Mouse (Mus musculus): Measurements from ENCODE around the gene Tmem262.
"Not testable (repeated sequence)": the region's sequence is repeated elsewhere in the genome, so short reads cannot be mapped to it uniquely, and the experiment has no call there.

Tmem262 gene

DNA sequence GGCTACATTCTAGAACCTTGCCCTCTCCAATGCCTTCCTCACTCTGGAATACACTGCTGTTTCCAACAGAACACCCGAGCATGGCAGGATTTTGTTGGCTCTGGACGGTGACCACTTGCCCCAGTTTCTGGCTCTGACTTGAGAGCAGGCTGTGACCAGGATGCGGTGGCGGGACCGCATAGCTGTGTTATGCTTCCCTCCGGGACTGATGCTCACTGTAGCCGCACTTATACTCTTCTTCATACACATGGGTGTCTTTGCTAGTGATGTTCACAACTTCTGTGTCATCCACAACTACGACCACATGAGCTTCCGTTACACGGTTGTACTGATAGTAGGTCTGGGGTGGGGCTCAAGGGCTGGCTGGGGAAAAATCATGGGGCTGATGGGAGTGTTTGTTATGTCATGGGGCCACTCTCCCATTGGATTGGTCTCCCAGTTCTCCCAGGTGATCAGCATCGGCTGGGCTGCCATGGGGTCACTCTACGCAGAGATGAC lies at the start of gene Tmem262:
TSS of gene Tmem262 (plus strand) at position 51 of the 498 bp plus-strand sequence.
- no peak for DNase-seq

DNA sequence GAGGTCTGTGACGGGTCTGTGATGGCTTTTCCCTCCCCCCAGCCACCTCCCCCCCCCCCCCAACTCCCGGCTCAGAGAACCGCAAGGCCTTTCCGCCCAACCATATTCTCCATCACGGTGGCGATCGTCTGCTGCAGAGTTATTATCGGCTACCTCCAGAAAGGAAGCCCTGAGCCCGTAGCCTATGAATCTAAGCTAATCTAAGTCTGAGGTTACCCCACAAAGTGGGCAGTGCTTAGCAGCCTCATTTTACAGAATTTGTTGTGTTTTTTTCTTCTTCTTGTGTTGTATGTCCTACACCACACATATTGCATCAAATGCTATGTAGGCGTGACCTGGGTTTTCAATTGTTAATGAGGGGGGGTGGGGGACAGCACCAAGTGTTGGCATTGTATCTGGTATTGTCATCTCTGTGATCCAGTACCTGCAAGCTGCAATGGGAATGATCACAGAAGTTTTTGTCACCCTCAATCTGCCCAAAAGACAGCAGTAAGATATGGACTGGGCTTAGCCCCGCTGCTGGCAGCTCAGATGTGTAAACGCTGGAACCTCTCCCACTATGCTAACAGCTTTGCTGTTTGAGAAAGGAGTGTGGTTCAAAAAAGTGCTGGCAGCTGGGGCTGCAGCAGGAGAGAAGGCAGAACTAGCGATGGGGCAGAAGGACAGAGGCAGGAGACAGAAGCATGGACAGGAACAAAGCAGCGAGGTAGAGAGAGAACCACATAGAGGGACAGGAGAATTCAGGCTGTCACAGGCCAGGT lies 49.1 kb upstream of the Tmem262 start:
- DNase-seq = no peak

DNA sequence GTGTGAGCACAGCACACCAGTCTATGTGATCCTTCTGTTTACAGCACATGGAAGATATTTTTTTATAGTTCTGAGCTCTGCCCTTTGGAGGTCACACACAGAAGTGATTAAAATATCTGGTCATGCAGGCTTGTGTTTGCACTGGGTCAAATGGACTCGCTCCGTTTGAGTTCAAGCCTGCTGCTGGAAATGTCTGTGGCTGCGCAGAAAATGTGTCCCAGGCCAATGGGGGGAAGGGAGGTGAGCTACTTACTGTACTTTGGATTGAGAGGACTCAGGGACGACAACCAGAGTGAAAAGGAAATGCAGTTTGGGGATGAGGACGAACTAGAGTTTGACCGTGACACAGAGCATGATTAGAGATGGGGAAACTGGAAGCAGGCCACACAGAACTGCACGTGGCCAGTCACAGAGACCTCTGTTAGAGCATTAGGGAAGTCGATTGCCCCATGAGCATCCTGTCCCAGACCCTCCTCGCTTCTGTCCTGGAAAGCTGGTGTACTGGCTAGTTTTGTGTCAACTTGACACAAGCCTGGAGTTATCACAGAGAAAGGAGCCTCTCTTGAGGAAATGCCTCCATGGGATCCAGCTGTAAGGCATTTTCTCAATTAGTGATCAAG lies 43.8 kb upstream of the Tmem262 start:
- no peak for DNase-seq

GRCm38 (mm10) chr19:6037695-6038094 lies 42.1 kb upstream of the Tmem262 start:
- no peak for DNase-seq

GRCm38 (mm10) chr19:6038326-6038725 lies 41.5 kb upstream of the Tmem262 start:
- DNase-seq = no peak

GRCm38 (mm10) chr19:6040002-6040401 lies 39.8 kb upstream of the Tmem262 start:
- DNase-seq = no peak

DNA sequence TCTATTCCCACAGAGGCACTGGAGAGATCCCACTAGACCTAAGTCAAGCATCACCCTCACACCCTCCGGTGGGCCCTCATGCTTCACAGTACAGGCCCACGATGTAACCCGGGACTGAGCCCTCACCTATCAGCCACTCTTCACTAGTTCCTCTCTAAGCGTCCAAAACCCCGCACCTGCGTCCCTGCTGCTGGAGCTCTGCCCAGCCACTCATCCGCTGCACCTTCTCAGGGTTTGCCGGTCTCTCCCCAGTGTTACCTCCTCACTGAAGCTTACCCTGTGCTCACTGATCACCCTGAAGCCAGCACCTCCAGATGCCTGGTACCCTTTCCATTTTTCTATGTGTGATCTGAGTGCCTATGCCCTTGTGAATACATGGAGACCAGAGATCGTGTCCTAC lies 37.5 kb upstream of the Tmem262 start:
- no peak for DNase-seq

GRCm38 (mm10) chr19:6044102-6044501 lies 35.7 kb upstream of the Tmem262 start:
- DNase-seq = not testable (repeated sequence)

DNA sequence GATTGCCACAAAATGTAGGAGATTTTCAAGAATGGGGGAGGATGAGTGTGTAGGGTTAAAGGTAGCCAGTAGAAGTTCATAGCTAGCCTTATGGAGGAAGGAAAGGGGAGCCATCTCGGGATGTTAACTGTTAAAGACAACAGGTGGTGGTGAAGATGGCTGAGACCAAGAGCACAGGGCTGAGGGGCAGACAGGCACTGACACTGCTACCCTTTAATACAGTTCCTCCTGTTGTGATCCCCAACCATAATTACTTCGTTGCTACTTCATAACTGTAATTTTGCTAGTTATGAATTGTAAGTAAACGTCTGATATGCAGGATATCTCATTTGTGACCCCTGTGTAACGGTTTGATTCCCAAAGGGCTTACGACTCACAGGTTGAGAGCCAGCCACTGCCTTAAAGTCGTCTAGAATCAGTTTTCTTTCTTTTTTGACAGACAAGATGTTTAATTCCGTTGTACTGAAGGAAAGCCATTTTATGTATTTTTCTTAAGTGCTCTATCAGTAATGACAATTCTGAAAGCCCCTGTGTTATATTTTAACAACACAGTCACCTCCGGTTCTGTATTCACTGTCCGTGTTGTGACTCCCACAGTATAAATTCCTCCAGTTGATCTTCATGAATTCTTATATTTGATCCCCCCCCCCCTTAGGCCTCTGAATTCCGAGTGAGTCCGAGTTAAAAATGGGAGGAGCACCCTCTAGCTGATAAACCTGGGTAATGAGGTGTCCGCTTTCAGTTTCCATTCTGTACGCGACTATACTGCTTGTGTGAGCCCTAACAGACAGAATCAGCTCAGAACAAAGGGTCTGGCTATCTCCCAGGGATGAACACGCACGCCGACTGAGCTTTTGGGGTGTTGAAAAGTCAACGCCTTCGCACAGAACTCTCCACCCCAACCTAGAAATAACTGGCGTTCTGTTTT lies 34.2 kb upstream of the Tmem262 start:
- DNase-seq = no peak

- peak; percentile 95 for DNase-seq
These were observed 33.3 kb upstream of the Tmem262 start, which contains the start of gene Syvn1 for GRCm38 (mm10) chr19:6046294-6047153. TSS of gene Syvn1 (plus strand) at chr19:6046576.

DNA sequence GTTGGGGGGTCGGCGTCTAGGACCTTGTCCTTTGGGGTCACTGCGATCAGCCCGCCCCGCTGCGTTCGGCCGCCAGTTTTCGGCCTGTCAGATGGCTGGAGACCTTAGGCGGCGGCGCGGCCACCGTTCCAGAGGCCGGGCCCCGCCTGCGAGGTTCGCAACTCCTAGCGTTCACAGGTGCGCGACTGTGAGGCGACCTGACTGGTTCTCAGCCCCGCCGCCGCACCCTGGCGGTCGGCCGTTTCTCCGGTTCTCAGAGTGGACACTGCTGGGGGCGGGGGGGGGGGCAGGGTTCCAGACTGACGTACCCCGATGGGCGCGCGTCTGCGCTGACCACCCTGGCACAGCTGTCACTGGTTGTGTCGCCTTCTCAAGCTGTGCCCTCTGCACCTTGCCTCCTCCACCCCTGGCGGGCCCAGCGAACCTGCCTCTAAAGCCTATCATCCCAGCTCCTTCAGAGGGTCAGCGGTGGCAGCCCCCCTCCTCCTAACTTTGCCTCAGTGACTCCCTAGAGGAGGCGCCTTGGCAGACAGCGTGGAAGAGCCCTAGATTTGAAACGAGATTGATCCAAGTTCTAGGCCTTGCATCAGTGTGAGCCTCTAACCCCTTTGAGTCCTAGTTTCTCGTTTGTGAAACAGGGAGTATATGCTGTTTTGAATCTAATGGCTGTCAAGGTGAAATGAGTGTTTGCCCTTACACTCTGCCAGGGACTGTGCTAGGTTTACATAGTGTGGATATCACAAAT lies 32.5 kb upstream of the Tmem262 start:
- no peak for DNase-seq

DNA sequence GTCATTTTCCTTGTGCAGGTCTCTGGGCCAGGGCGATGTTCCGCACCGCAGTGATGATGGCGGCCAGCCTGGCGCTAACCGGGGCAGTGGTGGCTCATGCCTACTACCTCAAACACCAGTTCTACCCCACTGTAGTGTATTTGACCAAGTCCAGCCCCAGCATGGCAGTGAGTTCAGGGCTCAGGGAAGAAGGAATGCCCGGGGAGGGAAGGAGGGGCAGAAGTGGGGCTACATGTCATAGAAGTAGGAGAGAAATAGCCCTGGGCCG lies 32.0 kb upstream of the Tmem262 start:
- no peak for DNase-seq

- no peak for DNase-seq
These were observed 31.0 kb upstream of the Tmem262 start for GRCm38 (mm10) chr19:6048681-6049410.

GRCm38 (mm10) chr19:6052516-6052915 lies 27.3 kb upstream of the Tmem262 start:
- no peak for DNase-seq

- DNase-seq = no peak
These were observed 25.5 kb upstream of the Tmem262 start for GRCm38 (mm10) chr19:6054296-6054695.

- DNase-seq = no peak
These were observed 23.1 kb upstream of the Tmem262 start for GRCm38 (mm10) chr19:6056696-6057095.

DNA sequence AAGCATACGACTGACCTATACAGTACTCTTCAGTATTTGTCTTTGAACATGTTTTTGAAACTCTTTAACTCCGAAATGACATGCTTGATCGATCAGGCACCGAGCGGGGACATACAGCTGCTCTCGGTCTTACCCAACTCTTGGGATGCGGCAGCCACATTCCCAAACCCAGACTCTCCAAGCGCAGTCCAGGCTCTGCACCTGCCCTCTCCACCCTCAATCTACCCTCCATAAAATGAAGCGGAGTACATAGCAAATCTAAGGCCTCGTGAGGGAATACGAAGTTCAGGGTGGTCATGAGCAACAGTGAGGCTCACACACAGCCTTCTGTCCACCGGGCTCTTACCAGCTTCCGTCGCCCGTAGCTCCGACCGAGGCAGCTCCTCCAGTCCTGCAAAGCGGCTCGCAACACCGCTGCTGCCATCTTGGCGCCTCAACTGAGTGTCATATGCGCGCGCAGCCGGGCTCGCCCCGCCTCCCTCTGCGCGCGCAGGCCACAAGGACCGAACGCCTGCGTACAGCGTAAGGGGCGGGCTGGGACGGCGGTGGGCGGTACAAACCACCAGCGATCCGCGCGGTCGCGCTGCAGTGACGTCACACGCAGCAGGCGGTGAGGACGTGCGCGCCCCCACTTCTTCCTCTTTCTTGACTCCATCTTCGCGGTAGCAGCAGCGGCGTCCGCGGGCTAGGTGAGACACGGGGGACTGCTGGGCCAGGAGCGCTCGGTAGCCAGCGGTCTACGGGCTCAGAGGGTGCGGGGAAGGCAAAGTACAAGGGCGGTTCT lies 22.3 kb upstream of the Tmem262 start, which contains the start of the genes Mrpl49 and Fau:
TSS of gene Mrpl49 (minus strand) at position 473 of the 784 bp plus-strand sequence.
TSS of gene Fau (plus strand) at position 532 of the 784 bp plus-strand sequence.
- peak; percentile 98 to 99 for DNase-seq

- DNase-seq = no peak
These were observed 21.3 kb upstream of the Tmem262 start for GRCm38 (mm10) chr19:6058513-6058912.

GRCm38 (mm10) chr19:6058966-6059365 lies 20.9 kb upstream of the Tmem262 start:
- DNase-seq = no peak

DNA sequence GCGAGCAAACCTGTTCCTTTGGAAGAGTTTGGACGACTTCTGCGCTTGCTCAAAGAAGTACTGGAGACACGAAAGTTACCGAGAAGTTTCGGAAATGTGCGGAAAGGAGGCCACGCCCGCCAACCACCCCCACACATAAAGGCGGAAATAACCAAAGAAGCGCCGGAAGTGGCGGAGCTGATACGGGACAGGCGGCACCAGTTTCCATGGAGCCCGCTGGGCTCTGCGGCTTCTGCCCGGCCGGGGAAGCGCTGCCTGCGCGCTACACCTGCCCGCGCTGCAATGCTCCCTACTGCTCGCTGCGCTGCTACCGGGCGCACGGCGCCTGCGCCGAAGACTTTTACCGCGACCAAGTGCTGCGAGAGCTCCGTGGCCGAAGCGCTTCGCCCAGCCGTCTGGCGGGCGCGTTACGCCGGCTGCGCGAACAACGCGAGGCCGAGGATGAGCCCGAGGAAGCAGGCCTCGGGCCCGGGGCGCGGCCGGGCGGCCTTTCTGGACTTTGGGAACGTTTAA lies 18.8 kb upstream of the Tmem262 start, which contains the start of gene Znhit2:
TSS of gene Znhit2 (plus strand) at position 172 of the 513 bp plus-strand sequence.
- DNase-seq = peak; percentile 96 to 97

Measured in lung, adult 18-20 months (tissue).